Mouse (Mus musculus) lung, embryonic 15.5 days (tissue): ENCODE results near the gene Tmem107. TPM values are rescaled to one million over a fixed set of nuclear protein-coding genes. Genes with fewer than 3 reads are reported as not detected.
"Not testable (repeated sequence)": the region's sequence is repeated elsewhere in the genome, so short reads cannot be mapped to it uniquely, and the experiment has no call there.

Source experiments
- ATAC-seq: fragments of 200-750 bp; cut with Nextera tagmentation; 2 replicates; pipeline ENCODE4 v1.8.0; 2017; ENCODE audit warnings: moderate number of reproducible peaks, borderline replicate concordance; ENCODE audit not compliant: low FRiP score, low TSS enrichment; ENCODE audit errors: extremely low read depth
- H3K27ac ChIP-seq: fragments of 300-500 bp; sonication (generic); 2 replicates; pipeline ENCODE4 v1.5.1; 2015; ENCODE audit warnings: moderate library complexity, mild to moderate bottlenecking, inconsistent platforms
- H3K27me3 ChIP-seq: fragments of 300-500 bp; sonication (generic); 2 replicates; pipeline ENCODE4 v1.6.1; 2015; ENCODE audit warnings: inconsistent platforms
- H3K36me3 ChIP-seq: fragments of 300-500 bp; sonication (generic); 2 replicates; pipeline ENCODE4 v1.6.1; 2015; ENCODE audit warnings: inconsistent platforms
- H3K4me1 ChIP-seq: fragments of 300-500 bp; sonication (generic); 2 replicates; pipeline ENCODE4 v1.6.1; 2015; ENCODE audit warnings: inconsistent platforms
- H3K4me2 ChIP-seq: fragments of 300-500 bp; sonication (generic); 2 replicates; pipeline ENCODE4 v1.6.1; 2015; ENCODE audit warnings: inconsistent platforms, mild to moderate bottlenecking, moderate library complexity
- H3K4me3 ChIP-seq: fragments of 300-500 bp; sonication (generic); 2 replicates; pipeline ENCODE4 v1.5.1; 2015; ENCODE audit warnings: mild to moderate bottlenecking, inconsistent platforms
- H3K9ac ChIP-seq: fragments of 300-500 bp; sonication (generic); 2 replicates; pipeline ENCODE4 v1.6.1; 2015; ENCODE audit warnings: inconsistent platforms
- H3K9me3 ChIP-seq: fragments of 300-500 bp; sonication (generic); 2 replicates; pipeline ENCODE4 v1.6.1; 2016; ENCODE audit warnings: inconsistent platforms
- WGBS: fragments of 180-500 bp; shearing (Covaris S2); methylation state at CpG from one replicate; pipeline ENCODE4 v1.1.7; 2015; 5-methylcytosine and 5-hydroxymethylcytosine counted together
- polyA plus RNA-seq: library from polyadenylated mRNA; unstranded; fragments of >200 nt; fragmentation: Nextera tagmentation; extraction: Ambion mirVana; gene quantifications from 2 replicates; pipeline ENCODE4 v1.2.1, GENCODE M21; 2015

Gene Tmem107
- polyA plus RNA-seq, 1 experiment from 2014 or later, result 71.1 TPM

GRCm38 (mm10) chr11:69089616-69090290, 19.1 kb downstream of the Tmem107 start:
- 82% methylated on average over 12 of the region's 12 CpGs for WGBS
- Histone ChIP-seq H3K9ac (peak overlapping the region; percentile 100), H3K4me3 (peak overlapping the region; percentile 96), H3K27ac (peak overlapping the region; percentile 30; the same call in 1 of the 2 replicates), H3K4me1 (peaks cover 33% of the 10 kb centered on the region), H3K4me2 (peak overlapping the region; percentile 86), H3K36me3 (peaks cover 22% of the 10 kb centered on the region; the same call in 1 of the 2 replicates), H3K27me3 (no peaks in the 10 kb centered on the region), H3K9me3 (no peaks in the 10 kb centered on the region)
- no peak for ATAC-seq

- H3K4me2 ChIP-seq, result peak overlapping the region; percentile 86
- H3K9me3 ChIP-seq, result no peaks in the 10 kb centered on the region
- H3K27me3 ChIP-seq, result no peaks in the 10 kb centered on the region
- H3K4me1 ChIP-seq, result peaks cover 33% of the 10 kb centered on the region
- WGBS, result 38% methylated on average over 6 of the region's 6 CpGs
- H3K36me3 ChIP-seq, result peaks cover 22% of the 10 kb centered on the region; the same call in 1 of the 2 replicates
- H3K9ac ChIP-seq, result peak overlapping the region; percentile 100
- ATAC-seq, result no peak
- H3K4me3 ChIP-seq, result peak overlapping the region; percentile 96; the same call in 1 of the 2 replicates
- peak overlapping the region; percentile 30 for H3K27ac ChIP-seq
Measured at GRCm38 (mm10) chr11:69090367-69090766, 19.8 kb downstream of the Tmem107 start.

GRCm38 (mm10) chr11:69091566-69092385, 21.2 kb downstream of the Tmem107 start:
- WGBS, result 58% methylated on average over 7 of the region's 7 CpGs
- 0 out of 2 replicates have a peak overlapping the region, but pooled peaks have one; percentile 5 for H3K27ac ChIP-seq
- no peak for ATAC-seq

GRCm38 (mm10) chr11:69092386-69092751, 21.8 kb downstream of the Tmem107 start:
- no peak for ATAC-seq
- H3K9me3 ChIP-seq, result no peaks in the 10 kb centered on the region
- H3K9ac ChIP-seq, result no peak overlapping the region
- peaks cover 34% of the 10 kb centered on the region for H3K4me1 ChIP-seq
- no peak overlapping the region for H3K4me2 ChIP-seq
- 1% methylated on average over 3 of the region's 3 CpGs for WGBS
- no peaks in the 10 kb centered on the region for H3K27me3 ChIP-seq
- no peak overlapping the region for H3K4me3 ChIP-seq
- 0 out of 2 replicates have a peak overlapping the region, but pooled peaks have one; percentile 5 for H3K27ac ChIP-seq
- H3K36me3 ChIP-seq, result peaks cover 22% of the 10 kb centered on the region; the same call in 1 of the 2 replicates

More at GRCm38 (mm10) chr11:69091566-69092385, 21.2 kb downstream of the Tmem107 start:
- H3K4me3 ChIP-seq, result no peak overlapping the region
- H3K27me3 ChIP-seq, result no peaks in the 10 kb centered on the region
- peaks cover 33% of the 10 kb centered on the region for H3K4me1 ChIP-seq
- H3K36me3 ChIP-seq, result peaks cover 22% of the 10 kb centered on the region; the same call in 1 of the 2 replicates
- H3K9me3 ChIP-seq, result no peaks in the 10 kb centered on the region
- H3K9ac ChIP-seq, result peak overlapping the region; percentile 17; the same call in 1 of the 2 replicates
- no peak overlapping the region for H3K4me2 ChIP-seq

- Histone ChIP-seq H3K9ac (no peak overlapping the region), H3K27me3 (no peaks in the 10 kb centered on the region), H3K36me3 (peaks cover 22% of the 10 kb centered on the region; the same call in 1 of the 2 replicates), H3K4me3 (no peak overlapping the region), H3K4me2 (no peak overlapping the region), H3K9me3 (no peaks in the 10 kb centered on the region), H3K27ac (no peak overlapping the region), H3K4me1 (peaks cover 38% of the 10 kb centered on the region)
- ATAC-seq, result no peak
- WGBS, result 84% methylated on average over 4 of the region's 4 CpGs
Measured at GRCm38 (mm10) chr11:69092871-69093270, 22.3 kb downstream of the Tmem107 start.

GRCm38 (mm10) chr11:69093856-69094255, 23.2 kb downstream of the Tmem107 start:
- Histone ChIP-seq H3K27ac (peak overlapping the region; percentile 91), H3K36me3 (peaks cover 22% of the 10 kb centered on the region; the same call in 1 of the 2 replicates), H3K4me1 (peaks cover 45% of the 10 kb centered on the region), H3K4me2 (peak overlapping the region; percentile 51; the same call in 1 of the 2 replicates)
- H3K9ac ChIP-seq, H3K4me3 ChIP-seq, H3K9me3 ChIP-seq, ATAC-seq, H3K27me3 ChIP-seq: not testable (repeated sequence)
- 79% methylated on average over 7 of the region's 7 CpGs for WGBS

GRCm38 (mm10) chr11:69094697-69095429, 24.3 kb downstream of the Tmem107 start, which contains the start of gene Per1:
Gene Per1, plus strand, starts transcription at chr11:69095217.
- H3K4me3 ChIP-seq, result peak within 1 kb of the TSS; percentile 69
- ATAC-seq, result peak; percentile 90
- peaks cover 46% of the 10 kb centered on the region for H3K4me1 ChIP-seq
- peak within 1 kb of the TSS; percentile 98 for H3K27ac ChIP-seq
- peaks cover 22% of the 10 kb centered on the region; the same call in 1 of the 2 replicates for H3K36me3 ChIP-seq
- no peaks in the 10 kb centered on the region for H3K27me3 ChIP-seq
- peak within 1 kb of the TSS; percentile 92 for H3K4me2 ChIP-seq
- no peaks in the 10 kb centered on the region for H3K9me3 ChIP-seq
- H3K9ac ChIP-seq, result peak within 1 kb of the TSS; percentile 84
- WGBS, result under 1% methylated on average over 37 of the region's 37 CpGs

- ATAC-seq, result no peak
- H3K4me1 ChIP-seq, result peaks cover 46% of the 10 kb centered on the region
- WGBS, result 2% methylated on average over 27 of the region's 27 CpGs
Measured at GRCm38 (mm10) chr11:69095511-69096231, 25.1 kb downstream of the Tmem107 start.

GRCm38 (mm10) chr11:69096360-69096986, 25.9 kb downstream of the Tmem107 start:
- H3K36me3 ChIP-seq, result peaks cover 25% of the 10 kb centered on the region
- WGBS, result 5% methylated on average over 9 of the region's 9 CpGs
- H3K27me3 ChIP-seq, result no peaks in the 10 kb centered on the region
- H3K4me2 ChIP-seq, result peak overlapping the region; percentile 92
- no peak for ATAC-seq
- no peaks in the 10 kb centered on the region for H3K9me3 ChIP-seq
- peaks cover 40% of the 10 kb centered on the region for H3K4me1 ChIP-seq
- peak overlapping the region; percentile 98 for H3K27ac ChIP-seq
- H3K4me3 ChIP-seq, result peak overlapping the region; percentile 69
- peak overlapping the region; percentile 84 for H3K9ac ChIP-seq

More at GRCm38 (mm10) chr11:69095511-69096231, 25.1 kb downstream of the Tmem107 start:
- H3K36me3 ChIP-seq, result peaks cover 23% of the 10 kb centered on the region
- no peaks in the 10 kb centered on the region for H3K27me3 ChIP-seq
- H3K9ac ChIP-seq, result peak overlapping the region; percentile 84
- no peaks in the 10 kb centered on the region for H3K9me3 ChIP-seq
- peak overlapping the region; percentile 98 for H3K27ac ChIP-seq
- H3K4me2 ChIP-seq, result peak overlapping the region; percentile 92
- H3K4me3 ChIP-seq, result peak overlapping the region; percentile 69
